Mouse (Mus musculus): ENCODE measurements around the gene Snd1.
"Not testable (repeated sequence)": the region's sequence is repeated elsewhere in the genome, so short reads cannot be mapped to it uniquely, and the experiment has no call there.

The Snd1 gene

DNA sequence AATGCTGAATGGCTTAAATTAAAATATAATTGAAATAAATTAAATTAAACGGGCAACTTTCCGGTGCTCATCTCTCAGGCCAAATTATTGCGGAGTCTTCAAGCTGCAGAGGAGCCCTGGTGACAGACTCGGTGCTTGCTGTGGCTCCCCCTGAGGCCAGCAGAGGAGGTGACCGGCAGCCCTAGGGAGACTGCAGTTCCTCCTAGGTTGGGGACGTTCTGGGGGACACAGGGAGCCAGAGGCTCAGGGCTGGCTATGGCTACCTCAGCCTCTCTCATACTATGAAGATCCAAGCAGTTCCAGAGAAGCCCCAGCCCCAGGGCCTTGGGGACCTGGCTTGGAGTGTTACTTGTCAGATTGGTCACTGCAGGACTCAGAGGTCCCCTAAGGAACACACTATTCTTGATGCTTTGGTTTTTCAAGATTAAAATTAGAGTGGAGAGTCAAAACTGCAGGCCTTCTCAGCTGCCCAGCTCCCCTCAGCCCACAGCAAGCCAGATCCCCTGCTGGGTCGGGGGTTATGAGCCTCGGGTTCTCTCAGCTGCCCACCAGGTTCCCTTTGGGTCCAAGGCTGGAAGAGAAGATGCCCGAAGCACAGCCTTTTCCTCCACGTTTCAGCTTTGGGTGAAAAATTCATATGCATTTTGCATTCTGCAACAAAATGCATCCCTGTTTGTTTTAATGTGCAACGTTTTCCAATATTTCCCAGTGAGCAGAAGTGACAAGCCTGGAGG, 448.3 kb downstream of the Snd1 start:
- DNase-seq, result no peak

DNA sequence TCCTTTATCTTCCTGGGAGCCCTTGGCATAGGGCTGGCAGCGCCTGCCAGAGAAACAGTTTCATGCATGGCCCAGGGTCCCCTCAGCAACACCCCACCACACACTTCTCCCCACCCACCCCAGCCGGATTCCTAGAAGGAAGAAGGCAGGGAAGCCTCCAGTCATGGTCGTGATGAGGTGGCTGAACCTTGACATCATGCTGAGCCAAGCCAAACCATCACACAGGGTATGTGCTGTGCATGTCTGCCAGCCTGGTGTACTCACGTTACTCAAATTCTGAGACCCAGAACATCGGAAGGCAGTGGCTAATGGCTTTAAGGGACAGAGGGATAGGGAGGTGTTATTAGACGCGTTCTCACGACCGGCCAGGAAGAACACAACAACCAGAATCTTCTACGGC, 448.9 kb downstream of the Snd1 start:
- DNase-seq, result no peak

DNA sequence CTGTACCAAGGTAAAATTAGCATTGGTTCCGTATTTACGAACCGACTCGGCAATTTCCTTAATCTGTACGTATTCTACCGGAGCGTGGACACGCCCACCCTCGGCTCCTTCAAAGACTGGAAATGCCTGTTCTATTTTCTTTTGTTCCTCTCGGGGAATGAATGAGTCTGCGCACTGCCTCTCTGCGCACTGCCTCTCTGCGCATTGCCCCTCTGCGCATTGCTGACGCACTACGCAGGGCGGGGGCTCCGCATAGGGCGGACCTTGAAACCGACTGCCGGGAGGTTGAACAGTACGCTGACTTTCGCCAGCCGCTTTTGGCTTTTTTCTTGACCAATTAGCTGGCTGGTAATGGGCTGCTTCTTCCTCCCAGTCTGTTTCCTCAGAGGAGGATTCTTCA, 453.0 kb downstream of the Snd1 start:
- DNase-seq, result not testable (repeated sequence)

DNA sequence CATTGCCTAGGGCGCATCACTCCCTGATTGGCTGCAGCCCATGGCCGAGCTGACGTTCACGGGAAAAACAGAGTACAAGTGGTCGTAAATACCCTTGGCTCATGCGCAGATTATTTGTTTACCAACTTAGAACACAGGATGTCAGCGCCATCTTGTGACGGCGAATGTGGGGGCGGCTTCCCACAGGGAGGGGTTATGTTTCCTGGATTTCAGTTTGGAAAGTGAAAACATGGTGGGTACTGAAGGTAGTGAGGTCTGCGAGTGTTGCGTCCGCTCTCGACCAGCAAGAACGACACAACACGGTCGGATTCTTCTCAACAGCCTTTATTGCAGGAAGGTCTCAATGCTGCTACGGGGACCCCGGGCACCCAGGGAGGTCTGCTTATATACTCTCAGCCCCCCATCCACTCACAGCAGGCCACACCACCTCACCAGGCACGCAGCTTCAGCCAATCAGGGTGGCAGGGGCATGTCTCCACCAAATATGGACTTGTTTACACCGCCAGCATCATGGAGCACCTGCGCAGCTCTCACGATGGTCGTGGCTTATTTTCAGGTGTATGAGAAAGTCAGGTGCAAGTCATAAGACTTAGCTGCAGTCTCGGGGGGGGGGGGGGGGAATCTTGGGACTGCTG, 454.3 kb downstream of the Snd1 start:
- DNase-seq, result not testable (repeated sequence)

DNA sequence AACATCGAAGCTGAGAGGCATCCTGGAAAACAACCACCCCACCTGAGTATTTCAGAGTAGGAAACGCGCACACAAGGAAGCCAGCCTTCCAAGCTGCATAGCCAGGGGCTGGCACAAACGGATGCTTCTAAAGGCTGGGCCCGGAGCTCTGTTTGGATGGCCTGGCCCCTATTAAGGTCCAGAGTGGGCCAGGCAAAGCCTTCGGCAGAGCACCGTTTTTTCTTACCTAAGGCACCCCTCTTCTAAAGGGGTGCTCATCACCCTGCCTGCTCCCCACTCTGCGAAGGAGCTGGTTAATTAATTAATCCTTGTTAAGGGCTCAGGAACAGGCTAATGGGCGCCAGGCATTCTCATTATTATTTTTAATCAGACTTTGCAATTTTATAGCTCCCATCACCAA, 456.3 kb downstream of the Snd1 start:
- DNase-seq, result no peak

DNA sequence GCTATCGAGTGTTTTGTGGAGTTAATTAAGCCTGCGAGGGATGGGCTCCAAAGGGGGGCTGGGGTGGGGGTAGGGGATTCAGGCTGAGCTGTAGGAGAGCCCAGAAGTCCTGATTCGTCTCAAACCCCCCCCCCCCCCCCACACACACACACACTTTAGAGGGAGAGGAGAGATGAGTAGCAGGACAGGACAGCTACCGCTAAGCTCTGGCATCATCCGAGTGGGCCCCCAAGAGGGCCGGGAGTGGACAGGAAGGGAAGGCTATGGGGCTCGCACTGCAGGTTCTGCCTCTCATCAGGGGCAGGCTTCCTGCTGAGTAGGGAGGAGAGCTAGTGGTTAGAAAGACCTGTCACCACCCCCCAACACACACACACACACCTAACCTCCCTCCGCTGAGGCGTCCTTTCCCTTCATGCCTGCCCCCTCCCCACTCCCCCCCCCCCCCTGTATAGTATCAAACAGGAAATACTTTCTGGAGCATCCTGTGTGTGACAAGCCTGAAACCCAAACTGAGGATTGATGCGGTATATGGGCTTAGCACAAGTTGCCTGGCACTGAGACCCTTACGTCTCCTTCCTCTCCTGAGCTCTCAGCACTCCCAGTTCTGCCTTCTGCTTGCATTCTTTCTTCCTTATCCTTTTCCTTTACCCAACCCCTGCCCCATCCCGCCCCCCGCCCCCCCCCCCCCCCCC, 456.8 kb downstream of the Snd1 start:
- no peak for DNase-seq

DNA sequence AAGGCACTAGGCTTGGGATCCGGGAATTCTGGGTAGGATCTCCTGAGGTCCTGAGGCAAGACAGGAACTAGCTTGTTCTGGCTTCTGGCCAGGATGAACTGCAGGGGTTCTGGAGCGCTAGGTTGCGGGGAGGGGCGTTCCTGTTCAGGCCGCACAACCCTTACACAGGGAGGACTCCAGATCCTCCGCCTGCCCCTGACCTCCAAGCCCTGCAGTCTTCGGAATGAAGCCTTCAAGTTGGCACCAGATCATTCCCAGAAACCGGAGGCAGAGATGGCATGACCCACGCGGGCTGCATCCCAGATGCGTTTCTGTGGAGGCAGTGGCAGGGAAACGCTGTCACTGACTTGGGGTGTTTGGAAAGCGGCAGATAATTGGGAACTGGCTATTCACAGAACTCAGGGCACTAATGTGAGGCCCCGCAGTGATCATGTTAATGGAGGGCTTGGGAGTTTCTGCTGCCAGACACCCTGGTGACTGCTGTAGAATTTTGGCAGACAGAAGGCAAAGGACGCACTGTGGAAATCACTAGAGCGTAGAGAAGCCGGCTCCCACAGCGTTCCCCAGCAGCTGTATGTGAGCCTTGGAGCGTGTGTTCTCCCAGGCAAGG, 457.5 kb downstream of the Snd1 start:
- peak; percentile 20 for DNase-seq

DNA sequence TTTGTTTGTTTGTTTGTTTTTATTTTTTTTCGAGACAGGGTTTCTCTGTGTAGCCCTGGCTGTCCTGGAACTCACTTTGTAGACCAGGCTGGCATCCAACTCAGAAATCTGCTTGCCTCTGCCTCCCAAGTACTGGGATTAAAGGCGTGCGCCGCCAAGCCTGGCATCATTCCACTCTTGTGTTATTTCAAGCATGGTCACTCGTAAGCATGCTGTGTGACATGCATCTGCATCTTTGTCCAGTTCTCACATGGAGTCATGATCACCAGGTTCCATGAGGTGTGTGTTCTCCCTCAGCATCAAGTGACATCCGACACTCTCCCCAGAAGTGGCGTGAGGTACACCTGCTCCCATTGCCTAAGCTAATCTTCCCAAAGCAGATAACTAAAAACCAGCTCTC, 460.8 kb downstream of the Snd1 start:
- DNase-seq, result no peak

DNA sequence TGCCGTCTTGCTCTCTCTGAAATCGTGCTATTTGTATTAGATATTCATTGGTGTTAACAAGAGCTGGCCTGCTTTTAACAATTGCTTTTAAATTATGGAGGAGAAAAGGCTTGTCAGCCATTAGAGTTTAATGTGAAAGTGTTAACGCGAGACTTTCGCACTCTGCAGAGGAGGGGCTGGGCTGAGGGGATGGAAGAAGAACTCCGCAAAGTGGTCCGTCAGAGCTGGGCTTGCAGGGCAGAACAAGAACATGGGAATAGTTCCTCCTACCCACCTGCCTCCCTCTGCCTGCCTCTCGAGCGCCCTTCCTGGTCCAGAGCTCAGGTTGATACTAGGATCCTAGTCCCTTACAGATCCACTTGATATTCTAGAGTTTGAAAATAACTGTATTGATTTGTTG, 472.3 kb downstream of the Snd1 start:
- no peak for DNase-seq

DNA sequence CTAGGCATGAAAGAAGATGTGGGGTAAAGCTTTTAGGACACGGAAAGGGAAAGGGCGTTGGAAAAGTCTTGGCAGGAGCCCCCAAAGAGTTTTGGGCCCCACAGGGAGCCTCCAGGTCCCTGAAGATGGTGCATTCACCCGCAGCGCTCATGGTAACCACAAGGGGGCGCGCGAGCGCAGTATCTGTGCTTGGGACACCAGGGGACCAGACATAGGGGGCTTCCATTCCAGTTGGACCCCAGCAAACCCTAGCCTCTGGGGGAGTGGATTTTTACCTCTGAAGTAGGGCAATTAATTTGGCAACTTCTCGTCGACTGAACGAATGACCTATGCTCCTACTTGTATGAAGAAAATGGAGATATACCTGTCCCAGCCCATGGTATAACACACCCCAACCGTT, 474.3 kb downstream of the Snd1 start:
- peak; percentile 64 for DNase-seq

DNA sequence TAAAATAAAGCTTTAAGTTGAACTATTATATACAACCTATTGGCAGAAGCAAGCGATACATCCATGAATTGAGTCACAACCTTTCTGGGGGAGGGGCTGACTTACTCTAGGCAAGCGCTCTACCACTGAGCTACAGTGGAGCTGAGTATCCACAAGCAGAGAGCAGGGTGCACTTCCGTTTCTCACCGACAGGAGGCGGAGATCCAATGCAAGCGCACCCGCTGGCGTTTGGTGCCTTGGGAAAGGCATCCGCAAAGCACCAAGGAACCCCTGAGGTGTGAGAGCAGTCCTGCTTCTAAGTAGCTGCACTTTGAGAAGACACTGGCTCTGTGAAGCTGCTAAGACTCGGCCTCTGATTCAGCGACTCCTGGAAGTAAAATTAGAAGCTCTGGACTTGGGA, 480.6 kb downstream of the Snd1 start:
- DNase-seq, result peak; percentile 24

DNA sequence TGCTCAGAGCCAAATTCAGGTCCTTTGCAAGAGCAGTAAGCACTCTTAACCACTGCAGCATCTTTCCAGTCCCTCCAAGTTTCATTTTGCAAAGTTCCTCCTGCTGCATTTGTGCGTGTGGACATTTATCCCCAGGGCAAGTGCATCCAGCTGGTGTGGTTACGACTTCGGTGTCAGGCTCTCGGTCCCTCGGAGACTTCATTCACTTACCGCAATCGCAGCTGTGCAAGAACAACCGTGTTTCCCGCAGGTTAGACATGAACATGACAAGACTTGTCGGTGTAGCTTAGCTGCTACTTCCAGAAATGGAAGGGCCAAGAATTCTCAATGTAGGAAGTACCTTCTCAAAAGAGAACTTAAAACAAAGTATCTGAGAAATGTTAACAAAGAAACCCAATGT, 482.5 kb downstream of the Snd1 start:
- no peak for DNase-seq

DNA sequence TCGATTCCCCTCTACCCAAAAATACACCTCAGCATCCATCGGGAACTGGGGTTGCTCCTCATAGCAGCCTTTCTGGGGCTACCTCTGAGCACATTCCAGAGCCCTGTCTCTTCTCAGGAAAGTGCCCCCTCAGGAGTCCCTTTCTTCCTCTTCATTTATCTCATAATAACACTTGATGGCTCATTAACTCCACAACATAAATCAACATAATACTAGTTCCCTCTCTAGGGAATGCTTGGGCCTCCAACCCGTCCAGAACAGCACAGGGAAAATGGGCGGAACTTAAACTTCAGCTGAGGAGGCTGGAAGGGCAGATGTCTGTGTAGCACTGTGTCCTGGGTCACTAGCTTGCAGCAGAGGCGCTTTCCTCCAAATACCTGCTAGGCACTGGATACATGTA, 488.2 kb downstream of the Snd1 start:
- no peak for DNase-seq

DNA sequence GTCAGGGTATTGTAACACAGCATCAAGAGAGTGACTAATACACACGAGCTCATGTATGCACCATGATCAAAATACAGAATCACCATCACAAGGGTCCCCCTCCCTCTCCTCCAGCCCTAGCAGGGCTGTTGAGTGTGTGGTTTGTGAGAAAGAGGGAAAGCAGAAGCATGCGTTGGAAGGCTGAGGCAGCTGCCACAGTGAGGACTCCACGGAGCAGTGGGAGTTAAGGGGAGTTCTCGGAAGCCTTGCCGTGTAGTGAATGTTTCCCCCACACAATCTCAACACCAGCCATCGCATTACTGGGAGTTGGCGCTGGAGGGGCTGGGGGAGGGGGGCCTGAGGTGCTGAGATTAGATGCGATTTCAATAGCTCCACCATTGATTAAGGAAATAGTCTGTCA, 490.3 kb downstream of the Snd1 start:
- DNase-seq, result no peak

DNA sequence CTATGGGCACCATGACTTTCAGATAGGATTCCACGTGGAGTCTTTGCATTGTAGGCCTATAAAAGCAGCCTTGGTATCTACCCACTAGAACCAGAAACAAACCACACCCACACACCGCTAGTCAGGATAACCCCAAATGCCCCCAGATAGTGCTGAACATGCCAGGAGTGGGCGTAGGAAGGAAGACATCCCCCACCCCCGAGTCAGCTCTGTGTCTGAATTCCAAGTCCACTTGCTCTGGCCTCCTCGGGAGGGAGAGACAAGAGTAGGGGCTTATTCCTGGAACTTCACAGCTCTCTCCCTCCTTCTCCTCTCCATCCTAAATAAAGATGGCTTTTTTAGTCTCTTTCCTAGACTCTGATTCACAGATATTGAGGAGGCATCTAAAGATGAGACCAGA, 494.7 kb downstream of the Snd1 start:
- peak; percentile 62 for DNase-seq

DNA sequence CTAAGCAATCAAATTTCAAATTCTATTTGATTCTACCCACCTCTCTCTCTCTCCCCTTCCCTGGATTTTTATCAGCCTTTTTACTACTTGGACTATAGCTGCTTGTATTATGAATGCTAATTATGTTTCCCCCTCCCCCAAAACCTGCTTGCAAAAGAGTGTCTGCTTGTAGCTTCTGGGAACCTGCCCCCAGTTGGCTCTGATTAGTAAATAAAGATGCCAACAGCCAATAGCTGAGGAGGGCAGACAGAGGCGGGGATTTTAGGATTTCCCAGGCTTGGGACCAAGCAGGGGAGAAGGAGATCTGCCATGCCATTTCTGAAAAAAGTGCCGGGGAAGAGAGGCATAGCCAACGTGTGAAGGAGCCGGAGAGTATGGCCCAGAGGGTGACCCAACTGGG, 495.8 kb downstream of the Snd1 start:
- DNase-seq, result no peak

DNA sequence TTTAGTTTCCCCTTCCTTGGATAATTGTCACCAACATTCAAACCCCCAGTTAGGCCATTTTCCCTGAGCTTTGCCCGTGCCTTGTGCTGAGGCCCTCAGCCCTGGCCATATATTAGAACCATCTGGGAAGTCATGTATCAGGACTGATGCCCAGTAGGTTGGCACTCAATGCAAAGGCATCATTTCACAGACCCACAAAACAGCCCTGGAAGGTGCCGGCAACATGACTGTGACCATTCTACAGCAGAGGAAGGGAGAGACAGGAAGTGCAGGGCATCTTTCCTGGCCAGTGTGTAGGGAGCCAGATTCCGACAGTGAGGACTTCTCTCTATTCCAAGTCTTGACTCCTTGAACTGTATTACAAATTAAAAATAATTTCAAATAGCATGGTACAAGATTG, 499.6 kb downstream of the Snd1 start:
- no peak for DNase-seq

DNA sequence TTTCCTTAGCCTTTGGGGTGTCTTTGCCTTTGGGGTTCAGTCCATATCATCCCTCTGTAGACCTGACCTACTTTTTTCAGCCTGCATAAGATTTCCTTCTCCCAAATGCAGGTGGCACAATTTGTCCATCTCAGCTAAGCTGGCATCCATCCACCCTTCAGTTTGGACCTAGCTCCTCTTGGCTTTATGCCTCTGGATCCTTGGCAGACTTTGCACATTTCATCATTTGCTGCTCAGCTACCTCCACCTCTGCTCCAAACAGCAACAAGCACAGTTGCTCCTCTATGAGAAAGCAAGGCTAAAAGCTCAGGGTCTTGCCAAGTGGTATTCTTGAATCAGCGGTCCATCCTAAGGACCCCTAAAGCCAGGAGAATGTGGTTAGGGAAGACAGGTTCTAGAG, 500.2 kb downstream of the Snd1 start:
- DNase-seq, result peak; percentile 44

DNA sequence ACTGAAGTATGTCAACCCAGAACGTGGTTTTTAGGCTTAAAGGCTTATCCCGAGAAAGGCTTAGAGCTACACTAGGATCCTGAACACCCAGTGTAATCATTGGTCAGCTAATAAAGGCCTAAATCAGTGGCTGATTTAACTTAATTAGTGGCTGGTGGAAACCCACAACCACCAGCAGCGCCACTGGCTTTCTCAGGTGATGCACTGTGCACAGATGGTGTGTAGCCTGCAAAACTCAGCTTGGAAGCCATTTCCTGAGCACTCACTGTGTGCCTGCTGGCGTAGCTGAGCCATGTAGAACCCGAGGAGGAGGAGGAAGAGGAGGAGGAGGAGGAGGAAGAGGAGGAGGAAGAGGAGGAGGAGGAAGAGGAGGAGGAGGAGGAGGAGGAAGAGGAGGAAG, 503.1 kb downstream of the Snd1 start:
- DNase-seq, result no peak

DNA sequence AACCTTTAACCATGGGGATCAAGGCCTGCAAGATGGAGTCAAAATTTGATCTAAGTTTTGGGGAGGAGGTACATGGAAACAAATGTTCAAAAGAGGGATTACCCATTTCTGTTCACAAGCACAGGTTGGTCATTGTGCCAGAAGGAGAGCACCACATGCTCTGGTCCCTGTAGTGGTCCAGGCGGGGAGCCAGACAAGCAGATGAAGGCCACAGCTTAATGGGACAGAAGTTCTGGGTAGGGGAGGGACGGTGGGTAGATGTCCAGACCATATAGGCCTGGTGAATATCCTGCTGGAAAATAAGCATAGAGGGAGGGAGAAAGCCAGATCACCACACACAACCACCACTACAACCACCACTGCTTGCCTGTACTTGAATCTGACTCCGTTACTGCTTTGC, 503.9 kb downstream of the Snd1 start:
- no peak for DNase-seq

DNA sequence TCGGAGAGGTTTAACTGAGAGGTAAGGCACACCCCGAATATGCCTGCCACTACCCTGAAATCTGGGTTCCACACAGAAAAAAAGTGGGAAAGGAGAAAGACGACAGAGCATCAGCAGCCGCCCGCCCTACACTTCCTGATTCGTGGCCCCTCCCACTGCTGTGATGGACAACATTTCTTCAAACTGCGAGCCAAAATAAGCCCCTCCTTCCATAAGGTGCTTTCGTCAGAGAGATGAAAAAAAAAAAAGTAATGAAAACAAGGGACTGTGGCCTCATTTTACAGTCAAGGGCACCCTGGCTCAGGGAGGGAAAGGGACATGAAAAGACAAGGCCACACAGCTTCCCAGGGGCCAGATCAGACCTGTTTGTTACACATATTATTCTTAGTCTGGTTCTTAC, 504.6 kb downstream of the Snd1 start:
- DNase-seq, result no peak

DNA sequence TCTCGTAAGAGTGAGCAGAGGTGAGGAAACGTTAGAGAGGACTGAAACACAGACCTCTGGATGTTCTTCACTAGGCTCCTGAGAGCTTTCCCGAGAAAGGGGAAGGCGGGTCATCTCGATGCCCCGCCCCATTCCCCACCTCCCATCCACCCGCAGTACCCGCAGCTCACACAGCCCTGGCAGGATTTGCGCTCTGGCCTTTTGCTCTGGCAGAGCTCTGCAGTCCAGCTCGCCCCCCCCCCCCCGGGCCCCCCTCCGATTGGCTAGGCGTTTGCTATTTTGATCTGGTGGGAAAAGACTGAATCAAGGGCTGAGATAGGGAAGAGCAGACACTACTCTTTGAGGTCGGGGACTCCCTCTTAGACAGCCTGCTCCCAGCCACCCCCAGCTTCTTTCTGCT, 505.3 kb downstream of the Snd1 start:
- no peak for DNase-seq

DNA sequence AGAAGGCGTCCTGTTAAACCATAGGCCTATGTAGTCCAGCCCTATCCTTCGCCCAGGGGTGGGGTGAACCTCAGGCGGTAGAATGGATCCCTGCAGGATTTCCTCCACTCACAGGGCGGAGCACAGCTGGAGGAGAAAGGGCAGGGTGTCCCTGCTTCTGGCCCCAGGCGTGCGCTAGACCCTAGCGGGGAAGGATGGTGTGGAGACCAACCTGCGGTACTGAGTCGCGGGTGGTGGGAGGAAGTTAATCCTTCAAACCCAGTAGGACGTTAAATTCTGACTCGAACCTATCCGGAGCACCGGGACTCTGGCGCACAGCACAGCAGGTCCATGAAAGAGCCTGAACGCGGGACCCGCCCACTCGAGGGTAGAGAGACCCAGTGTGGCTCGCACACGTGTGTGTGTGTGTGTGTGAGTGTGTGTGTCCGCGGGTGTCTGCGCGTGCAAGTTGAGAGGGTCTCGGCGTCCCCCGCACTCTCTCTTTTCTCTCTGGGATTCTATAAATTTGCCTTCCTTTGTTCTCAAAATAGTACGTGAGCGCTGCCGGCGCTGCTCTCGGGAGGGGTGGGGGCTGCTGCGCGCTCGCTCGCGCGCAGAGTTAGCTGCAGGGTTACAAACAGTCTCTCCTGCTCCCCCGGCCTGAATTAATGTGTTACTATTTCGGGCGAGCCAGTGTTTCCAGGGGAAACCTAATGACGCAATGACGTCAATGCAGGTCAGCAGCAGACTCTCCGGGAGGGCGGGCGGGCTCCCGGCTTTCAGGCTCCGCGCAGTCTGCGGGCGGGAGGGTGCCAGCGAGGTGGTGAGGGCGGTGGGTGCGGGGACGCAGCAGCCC, 506.0 kb downstream of the Snd1 start:
- DNase-seq, result peak; percentile 73

All from right cerebral cortex, postnatal 25 days (tissue).